Mouse (Mus musculus) megakaryocyte, adult 5-6 weeks (primary cell): ENCODE results near the gene Hoxa4. TPM values are rescaled to one million over a fixed set of nuclear protein-coding genes. Genes with fewer than 3 reads are reported as not detected.

Source experiments
- ATAC-seq: 2 replicates; pipeline ENCODE4 v1.8.0; 2016; ENCODE audit warnings: mild to moderate bottlenecking, inconsistent platforms; ENCODE audit not compliant: poor library complexity, severe bottlenecking
- total RNA-seq, 2 experiments: library from RNA; stranded (forward) in 1 of 2; stranded (reverse) in 1 of 2; fragments of 153-499, 151-499 nt in 1 of 2; fragments of 221-1000, 200-1000 nt in 1 of 2; gene quantifications; 2 replicates each; pipeline versions ENCODE4 v1.2.3 to v1.2.4; 2015 to 2017

The Hoxa4 gene
- total RNA-seq, 2 experiments from 2014 or later: 0.27 TPM; not detected in 1

DNA sequence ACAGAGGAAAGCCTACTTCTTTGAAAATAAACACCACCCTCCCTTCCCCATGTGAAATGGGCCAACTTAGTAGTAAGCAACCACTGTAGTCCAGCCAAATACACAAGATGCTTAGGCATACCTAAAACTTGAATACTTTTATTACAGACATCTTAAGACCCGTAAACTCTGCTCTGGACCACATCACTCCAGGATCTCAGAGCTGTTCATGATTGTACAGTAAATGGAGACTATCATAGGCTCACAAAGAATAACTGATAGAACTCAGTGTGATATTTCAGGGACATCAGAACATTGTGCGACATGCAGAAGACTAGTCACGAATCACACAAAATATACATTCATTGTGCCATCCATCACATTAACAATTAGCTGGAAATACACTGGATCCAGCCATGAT, 36.1 kb downstream of the Hoxa4 start:
- no peak for ATAC-seq

- ATAC-seq: no peak
Measured at GRCm38 (mm10) chr6:52154044-52154443, 37.5 kb downstream of the Hoxa4 start.

DNA sequence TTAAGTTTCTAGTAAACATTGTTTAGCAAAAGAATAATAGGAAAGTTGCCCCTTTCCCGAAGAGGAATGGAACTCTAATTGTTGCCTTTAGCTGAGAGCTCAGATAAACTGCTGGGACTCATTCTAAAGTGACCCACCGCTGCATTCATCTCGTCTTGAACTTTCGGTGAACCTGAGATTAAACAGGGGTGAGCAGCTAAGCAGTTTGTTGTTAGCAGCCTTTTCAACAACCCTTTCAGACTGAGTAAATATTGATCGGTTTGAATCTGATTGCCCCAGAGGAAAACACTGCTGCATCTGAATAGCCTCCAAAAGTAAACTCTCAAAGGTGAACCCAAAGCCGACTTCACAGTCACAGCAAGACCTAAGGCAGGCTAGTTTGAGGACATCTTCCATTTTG, 38.3 kb downstream of the Hoxa4 start:
- no peak for ATAC-seq

- no peak for ATAC-seq
Measured at GRCm38 (mm10) chr6:52152226-52153193, 39.0 kb downstream of the Hoxa4 start.

DNA sequence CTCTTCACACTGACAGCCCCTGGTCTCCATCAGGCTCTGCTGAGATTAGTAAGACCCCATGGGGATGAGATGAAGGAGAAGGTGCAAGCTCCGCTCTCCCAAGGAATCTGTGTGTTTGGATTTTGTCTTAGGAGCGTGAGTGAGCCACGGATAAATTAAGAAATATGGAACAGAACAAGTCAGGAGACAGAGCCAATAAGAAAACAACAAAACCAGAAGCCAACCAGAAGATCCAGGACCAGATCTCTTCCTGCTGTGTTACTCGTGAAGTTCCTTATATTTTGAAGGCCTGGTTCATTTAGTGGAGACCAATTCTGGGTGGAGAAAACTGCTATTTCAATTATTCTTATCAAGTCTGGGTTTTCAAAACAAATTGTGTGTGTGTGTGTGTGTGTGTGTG, 40.0 kb downstream of the Hoxa4 start:
- ATAC-seq: no peak

DNA sequence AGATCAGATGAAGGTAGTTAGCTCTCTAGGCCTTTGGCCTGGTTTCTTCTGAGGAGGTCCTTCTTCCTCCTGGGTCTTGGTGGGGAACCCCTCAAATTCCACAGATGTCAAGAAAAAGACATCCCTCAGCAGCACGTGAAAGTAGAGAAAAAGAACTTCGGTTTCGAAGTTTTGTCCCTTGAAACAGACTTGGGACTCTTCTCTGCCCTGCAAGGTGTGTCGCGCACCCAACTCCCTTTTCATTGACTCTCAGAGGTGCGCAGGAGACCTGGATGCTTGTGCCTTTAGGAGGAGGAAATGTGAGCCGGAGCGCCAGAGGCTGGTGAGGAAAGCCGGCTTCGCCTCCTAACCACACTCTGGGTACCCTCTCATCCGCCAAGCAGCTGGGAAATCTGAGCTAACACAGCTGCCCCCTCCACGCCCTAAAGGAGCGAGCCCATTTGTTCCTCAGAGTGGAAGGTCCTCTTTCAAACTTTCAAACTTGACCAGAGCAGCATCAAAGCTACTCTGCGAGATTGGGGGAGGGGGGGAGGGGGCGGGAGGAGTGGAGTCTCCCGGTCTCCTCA, 41.1 kb downstream of the Hoxa4 start:
- no peak for ATAC-seq

Other genes with a start within 250 kb of the Hoxa4 start
- gene Skap2, start 179.2 kb downstream of the Hoxa4 start, total RNA-seq (2015): 178 and 191 TPM in 2 replicates
- gene Skap2, start 179.2 kb downstream of the Hoxa4 start, total RNA-seq (2017): 293 and 359 TPM in 2 replicates
- gene Hoxa1, start 33.4 kb downstream of the Hoxa4 start, total RNA-seq (2015): 0.11 TPM in 1 of 2 replicates, not detected in the other
- 0.37 TPM in 1 of 2 replicates, not detected in the other for gene Hoxa1, start 33.4 kb downstream of the Hoxa4 start, total RNA-seq (2017)
- not detected in 2 replicates for gene Hoxa2, start 26.9 kb downstream of the Hoxa4 start, total RNA-seq (2015)
- gene Hoxa2, start 26.9 kb downstream of the Hoxa4 start, total RNA-seq (2017): not detected in 2 replicates
- not detected in 2 replicates for gene 5730596B20Rik, start 14.3 kb downstream of the Hoxa4 start, total RNA-seq (2015)
- not detected in 2 replicates for gene 5730596B20Rik, start 14.3 kb downstream of the Hoxa4 start, total RNA-seq (2017)
- gene Hoxa5, start 12.8 kb upstream of the Hoxa4 start, total RNA-seq (2015): 0.09 and 0.13 TPM in 2 replicates
- gene Hoxa5, start 12.8 kb upstream of the Hoxa4 start, total RNA-seq (2017): 0.18 TPM in 1 of 2 replicates, not detected in the other
- gene Hoxa6, start 17.0 kb upstream of the Hoxa4 start, total RNA-seq (2015): not detected in 2 replicates
- not detected in 2 replicates for gene Hoxa6, start 17.0 kb upstream of the Hoxa4 start, total RNA-seq (2017)
- 0.93 TPM in 1 of 2 replicates, not detected in the other for gene Hoxa3, start 21.6 kb upstream of the Hoxa4 start, total RNA-seq (2015)
- not detected in 2 replicates for gene Hoxa3, start 21.6 kb upstream of the Hoxa4 start, total RNA-seq (2017)
- not detected in 2 replicates for gene Gm28308, start 21.6 kb upstream of the Hoxa4 start, total RNA-seq (2015)
- gene Gm28308, start 21.6 kb upstream of the Hoxa4 start, total RNA-seq (2017): not detected in 2 replicates
- 1.2 and 1.8 TPM in 2 replicates for gene Hoxa7, start 30.1 kb upstream of the Hoxa4 start, total RNA-seq (2015)
- 0.53 and 0.73 TPM in 2 replicates for gene Hoxa7, start 30.1 kb upstream of the Hoxa4 start, total RNA-seq (2017)
- 0.36 and 1.2 TPM in 2 replicates for gene Hoxa9, start 39.3 kb upstream of the Hoxa4 start, total RNA-seq (2015)
- gene Hoxa9, start 39.3 kb upstream of the Hoxa4 start, total RNA-seq (2017): 1.5 and 2.0 TPM in 2 replicates
- gene Hoxa10, start 49.1 kb upstream of the Hoxa4 start, total RNA-seq (2015): 0.07 TPM in 1 of 2 replicates, not detected in the other
- gene Hoxa10, start 49.1 kb upstream of the Hoxa4 start, total RNA-seq (2017): 0.11 TPM in 1 of 2 replicates, not detected in the other
- not detected in 2 replicates for gene Hoxa11, start 54.1 kb upstream of the Hoxa4 start, total RNA-seq (2015)
- gene Hoxa11, start 54.1 kb upstream of the Hoxa4 start, total RNA-seq (2017): not detected in 2 replicates
- not detected in 2 replicates for gene Hoxa13, start 69.1 kb upstream of the Hoxa4 start, total RNA-seq (2015)
- gene Hoxa13, start 69.1 kb upstream of the Hoxa4 start, total RNA-seq (2017): not detected in 2 replicates
- not detected in 2 replicates for gene Evx1, start 121.7 kb upstream of the Hoxa4 start, total RNA-seq (2015)
- not detected in 2 replicates for gene Evx1, start 121.7 kb upstream of the Hoxa4 start, total RNA-seq (2017)